Comparison of ENCODE assay signal across 18 mouse cellular contexts in the genomic region with DNA sequence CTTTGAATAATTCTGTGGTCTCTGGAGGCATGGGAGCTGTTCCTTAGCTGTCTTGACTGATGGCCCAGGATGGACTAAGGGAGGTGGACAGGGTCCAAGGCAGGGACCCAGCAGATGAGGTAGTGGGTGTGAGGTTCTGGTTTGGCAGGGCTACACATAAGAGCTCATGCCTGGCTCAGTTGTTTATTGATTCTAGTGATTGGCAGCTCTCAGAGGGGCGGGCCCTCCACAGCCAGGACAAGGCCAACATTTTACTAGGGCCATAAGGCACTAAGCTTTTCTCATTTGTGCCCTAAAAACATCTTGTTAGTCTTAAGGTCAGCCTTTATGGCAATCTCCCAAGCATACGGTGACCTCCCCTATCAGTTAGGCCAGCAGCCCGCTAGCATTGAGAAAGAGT. TPM values are rescaled to one million over a fixed set of nuclear protein-coding genes. Genes with fewer than 3 reads are reported as not detected.
"Had no signal": no experiment of that assay in that cellular context is flagged by ENCODE, and none has a peak within 500 bp of the region (broad histone marks: within the 10 kb centered on the region; RNA-seq: fewer than 3 reads in every experiment).

No protein-coding gene starts in this region.

- H3K27ac ChIP-seq: kidney, embryonic 15.5 days; limb, embryonic 12.5 days; liver, embryonic 15.5 days; midbrain, embryonic 10.5 days; neural tube, embryonic 15.5 days had no signal

- H3K4me3 ChIP-seq: kidney, embryonic 15.5 days; limb, embryonic 12.5 days; liver, embryonic 15.5 days; midbrain, embryonic 10.5 days; myocyte; neural tube, embryonic 15.5 days had no signal

- DNase-seq: kidney, adult 2 months; kidney, postnatal 14 days; layer of hippocampus, postnatal 36 days; liver; lung, embryonic 14.5 days; lung, postnatal 10 days; midbrain, embryonic 14.5 days; thymus, adult 18-20 months; thymus, postnatal 14 days had no signal

RNA-seq across cellular contexts. Expression of a gene that starts 47.0 kb away (rescaled TPM):
- total RNA-seq: megakaryocyte, adult 5-6 weeks had no signal

RNA-seq across cellular contexts. Expression of a gene that starts 49.9 kb away (rescaled TPM):
- total RNA-seq: layer of hippocampus, postnatal 36 days; left cerebral cortex, adult 8-10 months; left cerebral cortex, postnatal 25 days; megakaryocyte, adult 5-6 weeks had no signal

RNA-seq across cellular contexts. Expression of a gene that starts 59.3 kb away (rescaled TPM):
- total RNA-seq: layer of hippocampus, postnatal 36 days; left cerebral cortex, adult 8-10 months; left cerebral cortex, postnatal 25 days; megakaryocyte, adult 5-6 weeks had no signal
